Mouse (Mus musculus) testis, adult 2 months (tissue): ENCODE results near the gene B3gat3.

Experiments
- CTCF ChIP-seq: fragments of 200-500 bp; IDR thresholded peaks from 2 replicates; pipeline ENCODE4 v1.5.1; 2012; ENCODE audit warnings: low read depth, mild to moderate bottlenecking, inconsistent platforms, low read length, moderate library complexity; ENCODE audit not compliant: control insufficient read depth, insufficient read depth, insufficient replicate concordance
- POLR2A ChIP-seq: fragments of 200-500 bp; IDR thresholded peaks from 2 replicates; pipeline ENCODE4 v1.6.1; 2012; ENCODE audit warnings: low read depth, mild to moderate bottlenecking, inconsistent platforms, low read length, moderate library complexity; ENCODE audit not compliant: control insufficient read depth

DNA sequence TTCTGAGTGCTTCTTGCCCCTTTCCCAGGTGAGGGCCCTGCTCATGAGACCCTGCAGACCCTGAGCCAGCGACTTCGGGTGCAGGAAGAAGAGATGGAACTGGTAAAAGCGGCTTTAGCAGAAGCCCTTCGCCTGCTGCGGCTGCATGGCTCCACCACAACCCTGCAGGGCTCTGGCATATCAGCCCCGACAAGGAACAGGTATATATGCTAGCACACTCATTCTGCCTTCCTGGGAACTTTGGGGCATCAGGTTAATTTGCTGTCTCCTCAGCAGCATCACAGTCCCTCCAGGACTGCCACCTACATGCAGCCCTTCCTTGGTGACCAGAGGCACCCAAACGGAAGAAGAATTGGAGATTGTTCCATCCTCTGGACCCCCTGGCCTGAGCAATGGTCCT lies 10.6 kb downstream of the B3gat3 start:
- TF ChIP-seq CTCF = no peak
- TF ChIP-seq POLR2A = no peak
